Mouse (Mus musculus) brain, adult 2 months (tissue): ENCODE measurements around the gene Psmd8.
A peak's percentile ranks its signal among the peaks of the same experiment; 100 is the strongest.
"Not testable (repeated sequence)": the region's sequence is repeated elsewhere in the genome, so short reads cannot be mapped to it uniquely, and the experiment has no call there.

Experiments
- DNase-seq: peaks from one replicate; pipeline ENCODE4 v3.0.0; 2011; ENCODE audit warnings: low read depth, low spot score

The Psmd8 gene

DNA sequence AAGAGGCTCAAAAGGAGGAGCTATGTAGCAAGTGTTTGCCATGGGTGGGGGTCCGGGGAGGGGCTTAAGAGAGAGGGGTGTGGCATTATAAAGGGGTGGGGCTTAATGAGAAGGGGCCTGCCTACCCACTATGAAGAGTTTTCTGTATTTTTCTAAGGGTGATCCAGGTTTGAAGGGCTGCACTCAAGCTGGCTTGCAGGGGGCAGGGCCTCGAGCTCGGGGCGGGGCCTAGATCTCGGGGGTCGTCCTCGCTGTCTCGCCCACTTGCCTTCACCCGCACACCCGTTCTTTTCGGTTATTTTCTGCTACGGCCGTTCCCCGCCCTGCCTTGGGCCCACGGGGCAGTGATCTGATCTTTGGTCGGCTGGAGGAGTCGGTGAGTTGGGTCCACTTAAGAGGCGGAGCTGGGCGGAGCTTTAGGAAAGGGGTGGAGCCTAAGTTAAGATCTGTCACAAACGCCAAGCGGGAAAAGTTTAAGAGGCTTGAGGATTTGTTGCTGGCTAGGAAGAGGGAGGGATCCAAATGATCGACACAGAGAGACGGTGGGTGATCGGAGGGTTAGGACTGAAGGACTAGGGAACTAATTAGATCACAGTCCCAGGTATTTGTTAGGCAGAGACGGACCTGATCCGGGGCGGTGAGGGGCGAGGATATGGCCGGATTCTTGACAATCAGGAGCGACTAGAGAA, 10.3 kb downstream of the Psmd8 start, which contains the start of the genes Ggn and Spred3:
Gene Ggn, plus strand, starts transcription at position 145 of the 689 bp plus-strand sequence.
Gene Spred3, minus strand, starts transcription at position 346 of the 689 bp plus-strand sequence.
- peak; percentile 75 for DNase-seq

DNA sequence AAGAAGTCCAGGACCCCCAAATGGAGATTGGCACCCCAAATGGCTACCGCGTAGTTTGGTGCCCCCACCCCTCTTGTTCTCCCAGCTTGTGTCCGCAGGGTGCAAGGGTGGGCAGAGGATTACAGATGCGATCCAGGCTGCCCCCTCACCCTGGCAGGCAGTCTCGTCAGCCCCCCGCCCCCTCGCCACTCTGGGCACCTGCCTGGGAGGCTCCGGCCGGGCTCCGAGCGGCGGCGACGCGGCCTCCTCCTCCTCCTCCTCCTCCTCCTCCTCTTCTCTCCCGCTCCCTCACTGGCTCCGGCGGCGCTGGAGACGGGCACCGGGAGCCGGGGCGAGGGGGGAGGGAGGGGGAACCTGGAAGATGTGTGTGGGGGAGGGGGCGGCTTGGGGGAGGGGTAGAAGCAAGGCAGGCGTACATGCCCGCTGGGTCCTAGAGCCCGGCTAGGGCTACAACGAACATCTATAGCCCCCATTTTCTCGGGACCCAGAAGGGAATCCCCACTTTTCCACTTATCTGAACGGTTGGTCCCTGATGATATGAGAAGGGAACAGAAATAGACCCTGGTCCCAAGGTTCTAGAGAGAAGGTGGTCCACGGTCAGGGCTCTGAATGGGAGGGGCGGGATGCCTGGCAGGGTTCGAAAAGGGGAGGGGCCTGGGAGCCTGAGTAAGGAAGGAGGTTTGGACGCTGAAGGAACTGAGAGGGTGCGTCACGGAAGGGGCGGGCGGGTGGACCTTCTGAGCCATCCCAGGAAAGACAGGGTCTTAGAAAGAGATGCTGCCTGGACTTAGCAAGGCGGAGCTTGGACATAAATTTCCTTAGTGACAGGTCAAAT, 11.1 kb downstream of the Psmd8 start:
- peak; percentile 94 for DNase-seq

DNA sequence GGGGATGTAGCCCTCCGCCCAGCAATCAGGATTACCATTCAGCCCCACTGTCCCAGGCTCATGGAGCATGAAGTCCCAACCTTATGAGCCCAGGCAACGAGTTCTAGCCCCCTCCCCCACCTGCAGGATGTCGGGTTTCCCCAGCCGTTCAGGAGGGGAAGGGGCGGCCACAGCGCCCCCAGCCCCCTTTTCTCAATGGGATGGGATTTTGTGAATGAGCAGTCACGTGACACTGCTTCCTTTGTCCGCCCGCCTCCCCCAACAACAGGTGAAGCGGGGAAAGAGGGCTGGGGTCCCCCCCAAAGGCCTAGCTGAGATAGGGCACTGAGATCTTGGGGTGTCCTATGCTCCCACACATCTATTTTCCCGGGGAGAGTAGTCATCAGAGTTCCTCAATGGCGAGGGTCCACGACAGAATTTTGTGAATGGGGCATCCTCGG, 11.7 kb downstream of the Psmd8 start:
- no peak for DNase-seq

DNA sequence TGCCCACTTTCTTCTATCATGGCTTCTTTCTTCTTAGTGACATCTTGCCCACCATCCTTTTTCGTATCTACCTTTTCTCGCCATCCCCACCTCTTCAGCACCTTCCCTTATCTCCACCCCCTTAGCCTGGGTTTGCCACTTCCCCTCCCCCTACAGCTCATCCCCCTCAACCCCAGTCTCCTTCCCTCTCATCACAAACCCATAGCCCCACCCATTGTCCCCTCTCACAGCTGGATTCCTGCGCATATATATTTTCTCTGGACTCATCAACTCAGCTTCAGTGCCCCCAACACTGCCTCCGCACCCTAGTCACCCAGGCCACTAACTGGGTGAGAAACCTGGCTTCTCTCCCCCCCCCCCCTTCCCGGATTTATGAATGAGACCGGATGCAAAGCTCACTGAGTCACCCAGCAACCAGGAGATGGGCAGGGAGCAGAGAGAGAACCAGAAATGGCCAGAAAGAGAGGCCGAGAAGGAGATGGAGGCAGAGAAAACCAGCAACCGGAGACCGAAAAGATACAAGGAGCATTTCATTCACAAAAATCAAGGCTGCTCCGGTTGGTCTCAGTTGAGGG, 12.3 kb downstream of the Psmd8 start:
- peak; percentile 62 for DNase-seq

DNA sequence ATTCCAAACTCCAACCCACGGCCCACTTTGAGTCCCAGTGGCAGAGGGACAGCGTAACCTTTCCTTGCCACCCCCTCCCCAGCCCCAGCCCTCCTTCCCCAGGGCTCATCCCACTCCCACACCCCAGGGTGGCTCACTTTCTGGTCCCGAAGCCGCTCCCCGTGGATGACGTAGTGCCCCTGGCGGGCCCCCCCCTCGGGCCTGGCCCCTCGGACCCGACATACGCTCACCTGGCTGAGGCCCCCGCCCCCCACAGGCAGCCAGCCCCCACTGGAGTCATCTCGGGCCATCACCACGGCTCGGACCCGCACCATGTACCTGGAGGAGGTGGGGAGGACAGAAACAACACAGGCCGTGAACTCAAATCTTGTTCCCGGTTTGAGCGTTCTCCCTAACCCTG, 12.8 kb downstream of the Psmd8 start:
- DNase-seq, result no peak

DNA sequence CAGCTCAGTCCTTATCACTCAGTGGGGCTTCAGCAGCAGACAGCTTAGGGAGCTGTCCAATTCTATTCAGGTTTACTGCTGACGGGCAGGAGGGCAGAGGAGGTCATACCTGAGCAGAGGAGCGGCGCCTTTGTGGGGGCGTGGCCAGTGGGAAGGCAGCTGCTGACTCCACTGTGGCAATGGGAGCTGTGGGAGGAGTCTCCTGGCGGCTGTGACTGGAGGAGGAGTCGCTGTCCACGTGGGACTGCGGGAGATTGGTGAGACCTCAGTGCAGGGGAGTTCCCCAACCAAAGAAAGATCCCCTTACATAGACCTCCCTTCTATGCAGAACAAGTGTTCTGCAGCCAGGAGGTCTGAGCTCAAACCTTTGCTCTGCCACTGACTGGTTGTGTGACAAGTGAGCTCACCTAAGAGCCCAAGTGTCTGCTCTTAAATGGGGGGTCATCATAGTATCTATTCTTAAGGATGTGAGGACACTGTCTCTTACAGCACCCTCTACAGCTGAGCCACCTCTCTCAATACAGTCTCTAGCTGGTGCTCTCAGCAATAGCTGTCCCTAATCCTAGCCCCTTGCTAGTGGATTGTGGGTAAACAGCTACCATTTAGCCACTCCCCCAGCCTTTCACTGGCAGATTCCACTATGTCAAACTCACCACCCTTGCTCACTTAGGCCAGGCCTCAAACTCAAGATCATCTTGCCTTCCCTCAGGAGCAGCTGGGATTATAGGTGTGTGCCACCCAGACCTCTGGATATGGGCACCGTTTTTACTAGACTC, 17.6 kb downstream of the Psmd8 start:
- no peak for DNase-seq

DNA sequence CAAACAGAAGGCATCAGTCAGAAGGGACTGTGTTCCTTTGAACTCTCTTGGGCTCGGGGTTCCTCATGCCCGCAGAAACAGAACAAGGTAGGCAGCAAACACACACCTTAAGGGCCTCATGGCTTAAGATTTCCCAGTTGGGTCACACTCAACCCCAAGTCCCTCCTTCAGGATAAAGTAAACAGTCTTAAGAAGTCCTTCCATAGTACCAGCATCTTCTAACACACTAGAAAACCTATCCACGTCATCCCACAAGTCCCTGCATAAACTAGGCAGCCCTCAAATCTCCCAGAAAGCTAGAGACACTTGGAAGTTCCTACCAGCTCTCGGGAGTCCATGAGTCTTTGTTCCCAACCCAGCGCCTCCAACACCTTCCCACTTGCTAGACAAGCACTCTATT, 18.2 kb downstream of the Psmd8 start:
- no peak for DNase-seq

DNA sequence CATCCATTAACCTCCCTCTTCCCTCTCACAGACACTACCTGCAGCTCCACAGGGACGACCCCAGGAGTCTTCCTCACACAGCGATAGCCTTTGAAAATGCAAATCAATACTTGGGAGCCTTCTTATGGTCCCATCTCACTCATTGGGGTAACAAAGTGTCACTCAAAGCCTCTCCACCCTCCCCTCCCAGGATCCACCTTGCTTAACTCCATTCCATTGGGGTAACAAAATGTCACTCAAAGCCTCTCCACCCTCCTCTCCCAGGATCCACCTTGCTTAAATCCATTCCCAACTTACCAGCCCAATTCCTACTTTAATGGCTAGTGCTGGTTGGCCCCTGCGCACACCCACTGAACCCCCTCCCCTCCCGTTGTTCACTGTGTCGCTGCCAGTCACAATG, 22.2 kb downstream of the Psmd8 start:
- DNase-seq, result peak; percentile 50

DNA sequence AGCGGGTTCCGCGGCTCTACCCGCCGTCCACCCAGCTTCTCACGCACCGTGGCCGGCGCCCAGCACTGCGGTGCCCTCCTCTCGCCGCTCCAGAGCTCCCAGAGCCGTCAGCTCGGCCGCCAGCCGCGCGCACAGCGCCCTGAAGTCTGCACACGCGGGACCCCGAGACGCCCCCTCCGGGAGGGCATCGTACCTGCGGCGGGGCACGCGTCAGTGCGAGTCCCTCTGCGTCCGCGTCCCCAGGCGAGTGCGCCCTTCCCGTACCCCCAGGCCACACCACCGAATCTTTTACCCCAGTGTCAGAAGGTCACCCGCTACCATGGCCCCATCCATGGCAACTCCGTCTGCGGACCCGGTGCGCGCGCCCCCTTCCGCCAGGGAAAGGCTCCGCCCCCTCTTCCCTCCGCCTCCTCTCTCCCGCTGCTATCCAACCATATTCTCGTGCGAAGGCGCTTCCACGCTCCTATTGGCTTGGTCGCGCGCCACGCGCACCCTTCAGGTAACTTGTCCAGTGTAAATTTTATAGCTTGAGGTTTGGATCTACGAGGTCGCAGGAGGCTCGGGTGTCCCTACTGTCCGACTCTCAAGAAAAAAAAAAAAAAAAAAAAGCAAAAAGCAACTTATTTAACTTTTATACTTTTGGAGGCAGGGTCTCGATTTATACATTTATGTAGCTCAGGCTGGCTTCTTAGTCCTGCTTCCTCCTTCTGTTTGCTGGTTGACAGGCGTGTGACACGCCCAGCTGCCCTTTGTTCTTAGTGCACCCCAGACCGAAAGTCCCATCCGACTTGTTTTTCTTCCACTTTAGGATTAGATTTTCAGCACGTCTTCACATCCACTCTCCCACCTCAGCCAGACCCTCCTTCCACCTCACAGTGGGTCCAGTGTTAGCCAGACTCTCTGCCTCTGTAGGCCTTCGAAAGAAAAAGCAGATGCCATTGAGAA, 24.4 kb downstream of the Psmd8 start, which contains the start of gene Fam98c:
Gene Fam98c, minus strand, starts transcription at position 397 of the 945 bp plus-strand sequence.
- peak; percentile 97 for DNase-seq

DNA sequence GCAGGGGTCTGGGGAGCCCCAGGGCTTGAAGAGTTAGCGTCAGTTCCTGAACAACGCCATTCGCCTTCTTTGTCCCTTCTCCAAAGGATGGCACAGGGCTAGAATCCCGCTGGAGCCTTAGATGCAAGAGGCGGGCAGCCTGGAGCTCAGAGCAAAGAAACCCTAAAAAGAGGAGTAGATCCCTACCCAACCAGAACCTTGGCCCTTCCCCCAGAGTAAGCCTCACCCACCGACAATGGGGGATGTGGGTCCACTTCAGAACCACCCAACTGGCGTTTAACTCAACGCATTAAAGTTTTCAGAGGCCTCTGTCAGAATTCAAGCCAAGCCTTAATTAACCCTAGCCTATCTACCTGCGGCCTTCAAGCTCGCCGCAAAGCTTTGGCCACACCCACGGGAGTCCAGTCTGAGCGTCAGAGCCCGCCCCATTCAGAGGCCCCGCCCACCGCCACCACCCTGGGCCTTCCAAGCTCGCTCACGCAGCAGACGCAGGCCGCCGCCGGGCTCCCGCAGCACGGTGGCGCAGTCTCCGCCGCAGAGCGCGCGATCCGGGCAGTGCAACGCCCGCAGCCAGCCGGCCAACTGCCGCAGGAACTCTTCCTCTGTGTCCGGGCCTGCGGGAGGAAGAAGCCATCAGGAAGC, 25.2 kb downstream of the Psmd8 start:
- DNase-seq, result peak; percentile 97

DNA sequence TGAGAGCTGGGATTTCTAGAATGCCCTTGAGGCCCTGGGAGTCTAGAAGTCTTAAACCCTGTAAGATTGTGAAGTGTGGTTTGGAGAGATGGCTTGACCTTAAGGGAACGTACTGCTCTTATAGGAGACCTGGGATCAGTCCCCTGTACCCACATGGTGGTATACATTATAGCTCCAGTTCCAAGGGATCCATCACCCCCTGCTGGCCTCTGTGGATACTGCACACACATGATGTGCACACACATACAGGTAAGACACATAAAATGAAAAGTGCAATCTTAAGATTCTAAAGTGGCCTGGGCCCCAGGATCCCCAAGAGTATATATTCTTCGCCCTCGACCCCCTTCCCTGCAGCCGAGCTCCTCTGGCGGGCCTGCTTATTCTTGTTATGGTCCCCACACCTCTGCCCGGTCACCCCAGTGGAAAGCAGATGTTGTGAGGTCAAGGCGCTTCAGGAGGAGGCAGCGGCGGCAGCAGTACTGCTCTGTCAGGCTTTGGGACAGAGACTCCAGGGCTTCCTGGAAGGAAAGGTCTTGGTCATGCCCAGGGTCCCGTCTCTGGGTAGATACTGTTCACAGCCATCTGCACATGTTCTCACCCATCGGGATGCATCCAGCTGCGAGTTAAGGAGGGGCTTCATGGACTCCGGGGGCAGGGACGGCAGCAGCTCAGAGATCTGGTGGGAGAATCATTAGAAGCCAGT, 26.3 kb downstream of the Psmd8 start:
- DNase-seq, result no peak

DNA sequence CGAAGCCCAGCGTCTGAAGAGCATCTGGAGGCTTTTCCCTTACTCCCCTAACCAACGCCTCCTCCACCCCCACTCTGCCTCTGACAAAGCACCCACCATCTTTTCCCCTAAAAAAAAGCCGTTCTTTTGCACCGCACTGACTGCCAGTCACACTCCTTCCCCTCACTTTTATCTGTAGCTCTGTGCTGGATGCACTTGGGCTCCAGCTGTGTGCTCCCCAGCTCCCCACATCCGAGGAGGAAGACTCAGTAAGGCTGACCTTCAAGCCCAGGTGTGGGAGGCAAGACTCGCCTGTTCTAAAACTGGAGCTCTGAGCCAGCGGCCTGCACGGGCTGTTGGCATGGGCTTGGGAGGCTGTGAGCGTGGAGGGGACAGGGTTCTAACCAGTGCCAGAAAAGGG, 29.0 kb downstream of the Psmd8 start:
- DNase-seq, result no peak

DNA sequence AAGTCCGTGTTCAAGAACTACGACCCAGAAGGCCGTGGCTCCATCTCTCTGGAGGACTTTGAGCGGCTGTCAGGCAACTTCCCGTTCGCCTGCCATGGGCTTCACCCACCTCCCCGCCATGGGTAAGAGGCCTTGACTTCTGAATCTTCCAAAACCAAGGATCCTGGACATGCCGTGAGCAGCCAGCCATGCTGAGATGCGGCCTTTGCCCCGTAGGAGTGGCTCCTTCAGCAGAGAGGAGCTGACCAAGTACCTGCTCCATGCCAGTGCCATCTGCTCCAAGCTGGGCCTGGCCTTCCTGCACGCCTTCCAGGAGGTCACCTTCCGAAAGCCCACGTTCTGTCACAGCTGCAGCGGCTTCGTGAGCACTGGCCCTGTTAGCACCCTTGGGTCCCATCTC, 31.7 kb downstream of the Psmd8 start:
- DNase-seq, result no peak

DNA sequence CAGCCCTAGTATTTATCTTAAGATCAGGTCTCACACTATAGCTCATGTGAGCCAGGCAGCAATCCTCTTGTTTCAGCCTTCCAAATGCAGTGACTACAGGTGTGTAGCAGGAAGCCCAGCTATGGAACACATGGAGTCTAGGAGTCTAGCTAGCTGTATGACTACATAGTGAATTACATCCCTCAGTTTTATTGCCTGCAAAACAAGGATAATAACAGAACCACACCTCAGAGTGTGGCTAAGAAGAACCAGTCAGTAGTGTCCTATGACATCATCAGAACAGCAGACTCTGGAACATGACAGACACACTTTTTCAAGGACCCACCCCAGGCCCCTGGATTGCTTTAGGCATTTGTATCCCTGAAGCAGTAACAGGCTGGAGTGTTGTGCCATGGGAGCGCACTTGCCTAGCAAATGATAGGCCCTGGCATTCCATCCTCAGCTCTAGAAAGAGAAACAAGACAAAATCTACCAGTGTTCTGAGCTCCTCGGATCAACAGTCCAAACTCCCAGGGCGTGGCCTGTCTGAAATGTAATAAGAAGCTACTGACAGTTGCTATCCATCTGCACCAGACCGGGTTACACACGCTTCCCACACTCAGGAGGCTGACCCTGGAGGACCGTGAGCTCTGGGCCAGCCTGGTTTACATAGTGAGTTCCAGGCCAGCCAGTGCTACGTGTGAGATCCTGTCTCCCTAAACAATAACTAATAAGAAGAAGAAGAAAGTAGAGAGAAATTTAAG, 33.7 kb downstream of the Psmd8 start:
- DNase-seq, result no peak

DNA sequence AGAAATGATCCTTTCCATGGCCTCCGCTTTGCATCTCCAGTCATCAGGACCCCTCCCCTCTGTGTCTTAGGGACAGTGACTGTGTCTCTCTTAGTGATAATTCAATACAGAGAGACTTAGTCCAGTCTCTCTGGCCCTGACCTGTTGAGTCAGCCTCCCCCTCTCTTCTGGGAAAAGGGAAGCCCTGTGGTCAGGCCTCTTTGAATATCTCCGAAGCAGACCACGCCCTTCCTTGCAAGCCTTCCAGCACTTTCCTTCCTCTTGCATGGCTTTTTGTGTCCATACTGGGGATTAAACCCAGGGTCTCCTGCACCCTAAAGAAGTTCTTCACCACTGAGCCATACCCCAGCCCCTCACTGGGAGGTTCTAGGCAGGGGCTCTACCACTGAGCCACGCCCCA, 36.5 kb downstream of the Psmd8 start:
- no peak for DNase-seq

DNA sequence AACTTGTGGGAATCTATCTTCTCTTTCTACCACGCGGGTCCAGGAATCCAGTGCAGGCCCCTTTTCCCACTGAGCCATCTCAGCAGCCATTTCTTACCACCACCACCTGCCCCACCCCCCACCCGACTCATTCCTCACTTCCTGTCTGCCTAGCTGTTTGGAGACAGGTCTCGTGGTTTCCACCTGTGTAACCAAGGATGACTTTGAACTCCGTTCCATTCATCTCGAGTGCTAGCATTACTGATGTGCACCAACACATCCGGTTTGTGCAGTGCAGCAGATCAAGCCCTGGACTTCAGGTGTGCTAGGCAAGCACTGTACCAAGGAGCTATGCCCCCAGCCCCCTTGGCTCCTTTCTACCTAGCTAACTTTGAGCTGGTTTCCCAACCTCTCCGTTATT, 39.1 kb downstream of the Psmd8 start:
- no peak for DNase-seq

DNA sequence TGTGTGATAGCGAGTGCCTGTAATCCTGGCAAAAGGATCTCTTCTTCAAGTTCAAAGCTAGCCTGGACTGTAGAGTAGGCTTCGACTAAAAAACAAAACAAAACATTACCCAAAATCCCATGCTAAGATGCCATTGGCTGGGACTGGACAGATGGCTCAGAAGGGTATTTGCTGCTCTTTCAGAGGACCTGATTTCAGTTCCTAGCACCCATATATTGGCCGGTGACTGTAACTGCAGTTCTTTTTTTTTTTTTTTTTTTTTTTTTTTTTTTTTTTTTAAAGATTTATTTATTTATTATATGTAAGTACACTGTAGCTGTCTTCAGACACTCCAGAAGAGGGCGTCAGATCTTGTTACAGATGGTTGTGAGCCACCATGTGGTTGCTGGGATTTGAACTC, 41.3 kb downstream of the Psmd8 start:
- not testable (repeated sequence) for DNase-seq

DNA sequence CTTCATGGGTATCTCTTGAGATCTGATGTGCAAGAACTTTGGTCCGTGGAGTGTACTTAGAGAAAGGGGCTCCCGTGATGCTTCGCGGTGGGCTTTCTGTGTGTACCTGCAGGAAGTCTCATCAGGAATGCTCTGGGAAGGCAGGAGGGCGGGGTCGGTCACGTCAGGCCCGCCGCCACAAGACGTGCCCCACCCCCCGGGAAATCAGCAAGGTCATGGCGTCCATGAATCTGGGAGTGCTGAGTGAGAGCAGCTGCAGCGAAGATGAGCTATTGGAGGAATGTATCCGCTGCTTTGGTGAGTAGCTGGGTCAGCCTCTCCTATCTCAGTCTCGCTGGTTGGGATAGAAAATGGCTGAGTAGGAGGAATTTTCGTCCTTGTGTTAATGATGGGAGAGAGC, 43.1 kb downstream of the Psmd8 start:
- no peak for DNase-seq
